Mouse (Mus musculus): ENCODE data around the gene Hoxd8. TPM values are rescaled to one million over a fixed set of nuclear protein-coding genes. Genes with fewer than 3 reads are reported as not detected.
A peak's percentile ranks its signal among the peaks of the same experiment; 100 is the strongest.

The Hoxd8 gene
- polyA plus RNA-seq, 1 experiment from 2014 or later: 2.6 TPM

- Histone ChIP-seq H3K27me3 (peaks cover 94% of the 10 kb centered on the region), H3K4me3 (peak overlapping the region; percentile 20), H3K4me1 (no peaks in the 10 kb centered on the region), H3K4me2 (replicated peaks) (peak overlapping the region; percentile 40), H3K27ac (no peak overlapping the region), H3K9me3 (no peaks in the 10 kb centered on the region), H3K36me3 (no peaks in the 10 kb centered on the region), H3K9ac (no peak overlapping the region; the same call in 1 of the 2 replicates)
- ATAC-seq (ENCODE audit: insufficient number of reproducible peaks, insufficient read depth, low FRiP score, low TSS enrichment): no peak
- under 1% methylated on average over 42 of the region's 43 CpGs for WGBS
These were observed 22.7 kb downstream of the Hoxd8 start for GRCm38 (mm10) chr2:74726973-74727639.

DNA sequence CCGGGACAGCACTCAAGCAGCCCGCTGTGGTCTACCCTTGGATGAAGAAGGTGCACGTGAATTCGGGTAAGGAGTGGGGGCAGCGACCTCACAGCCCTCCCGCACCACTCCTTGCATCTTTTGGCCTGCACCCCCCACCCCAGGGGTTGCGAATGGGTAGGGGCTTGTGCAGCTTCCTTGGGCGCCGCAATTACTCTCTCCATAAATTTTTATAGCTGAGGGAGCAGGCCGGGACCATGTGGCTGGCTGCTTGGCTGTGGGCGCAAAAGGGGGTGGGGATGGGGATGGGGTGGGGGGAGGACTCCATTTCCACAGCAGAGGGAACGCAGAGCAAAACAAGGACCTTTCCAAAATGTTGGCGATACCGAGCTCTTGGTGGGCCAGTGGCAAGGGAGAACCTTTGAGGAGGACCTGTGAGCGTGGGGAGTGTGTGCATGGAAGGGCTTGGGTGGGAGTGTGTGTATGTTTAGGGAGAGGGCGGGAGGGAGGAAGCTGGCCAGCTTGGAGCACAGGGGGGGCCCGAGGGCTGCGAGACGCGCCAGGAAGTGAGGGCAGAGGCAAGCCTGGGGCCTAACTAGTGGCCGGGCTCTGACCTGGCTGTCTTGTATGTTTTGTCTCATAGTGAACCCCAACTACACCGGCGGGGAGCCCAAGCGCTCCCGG, 23.4 kb downstream of the Hoxd8 start:
- Histone ChIP-seq H3K27me3 (peaks cover 95% of the 10 kb centered on the region), H3K4me1 (no peaks in the 10 kb centered on the region), H3K27ac (no peak overlapping the region), H3K36me3 (no peaks in the 10 kb centered on the region), H3K4me2 (replicated peaks) (peak overlapping the region; percentile 40), H3K9me3 (no peaks in the 10 kb centered on the region), H3K9ac (no peak overlapping the region; the same call in 1 of the 2 replicates), H3K4me3 (peak overlapping the region; percentile 20)
- no peak for ATAC-seq (ENCODE audit: insufficient number of reproducible peaks, insufficient read depth, low FRiP score, low TSS enrichment)
- 1% methylated on average over 25 of the region's 25 CpGs for WGBS

GRCm38 (mm10) chr2:74728303-74728680, 23.9 kb downstream of the Hoxd8 start:
- no peaks in the 10 kb centered on the region for H3K9me3 ChIP-seq
- H3K27me3 ChIP-seq: peaks cover 95% of the 10 kb centered on the region
- H3K36me3 ChIP-seq: no peaks in the 10 kb centered on the region
- no peak for ATAC-seq (ENCODE audit: insufficient number of reproducible peaks, insufficient read depth, low FRiP score, low TSS enrichment)
- H3K9ac ChIP-seq: no peak overlapping the region
- no peak overlapping the region for H3K27ac ChIP-seq
- 2% methylated on average over 13 of the region's 13 CpGs for WGBS
- H3K4me2 ChIP-seq (replicated peaks): no peak overlapping the region
- no peaks in the 10 kb centered on the region for H3K4me1 ChIP-seq
- H3K4me3 ChIP-seq: 0 out of 2 replicates have a peak overlapping the region, but pooled peaks have one; percentile 20

GRCm38 (mm10) chr2:74730331-74730730, 25.9 kb downstream of the Hoxd8 start:
- H3K9me3 ChIP-seq: no peaks in the 10 kb centered on the region
- no peak overlapping the region for H3K4me2 ChIP-seq (replicated peaks)
- ATAC-seq (ENCODE audit: insufficient number of reproducible peaks, insufficient read depth, low FRiP score, low TSS enrichment): no peak
- H3K36me3 ChIP-seq: no peaks in the 10 kb centered on the region
- H3K9ac ChIP-seq: no peak overlapping the region
- H3K27me3 ChIP-seq: peaks cover 92% of the 10 kb centered on the region
- no peak overlapping the region for H3K4me3 ChIP-seq
- no peaks in the 10 kb centered on the region for H3K4me1 ChIP-seq
- 5% methylated on average over 8 of the region's 8 CpGs for WGBS
- no peak overlapping the region for H3K27ac ChIP-seq

GRCm38 (mm10) chr2:74731055-74731454, 26.6 kb downstream of the Hoxd8 start:
- Histone ChIP-seq H3K9me3 (no peaks in the 10 kb centered on the region), H3K36me3 (no peaks in the 10 kb centered on the region), H3K9ac (no peak overlapping the region), H3K4me1 (no peaks in the 10 kb centered on the region), H3K27ac (no peak overlapping the region), H3K4me3 (no peak overlapping the region), H3K4me2 (replicated peaks) (no peak overlapping the region), H3K27me3 (peaks cover 93% of the 10 kb centered on the region)
- no peak for ATAC-seq (ENCODE audit: insufficient number of reproducible peaks, insufficient read depth, low FRiP score, low TSS enrichment)

DNA sequence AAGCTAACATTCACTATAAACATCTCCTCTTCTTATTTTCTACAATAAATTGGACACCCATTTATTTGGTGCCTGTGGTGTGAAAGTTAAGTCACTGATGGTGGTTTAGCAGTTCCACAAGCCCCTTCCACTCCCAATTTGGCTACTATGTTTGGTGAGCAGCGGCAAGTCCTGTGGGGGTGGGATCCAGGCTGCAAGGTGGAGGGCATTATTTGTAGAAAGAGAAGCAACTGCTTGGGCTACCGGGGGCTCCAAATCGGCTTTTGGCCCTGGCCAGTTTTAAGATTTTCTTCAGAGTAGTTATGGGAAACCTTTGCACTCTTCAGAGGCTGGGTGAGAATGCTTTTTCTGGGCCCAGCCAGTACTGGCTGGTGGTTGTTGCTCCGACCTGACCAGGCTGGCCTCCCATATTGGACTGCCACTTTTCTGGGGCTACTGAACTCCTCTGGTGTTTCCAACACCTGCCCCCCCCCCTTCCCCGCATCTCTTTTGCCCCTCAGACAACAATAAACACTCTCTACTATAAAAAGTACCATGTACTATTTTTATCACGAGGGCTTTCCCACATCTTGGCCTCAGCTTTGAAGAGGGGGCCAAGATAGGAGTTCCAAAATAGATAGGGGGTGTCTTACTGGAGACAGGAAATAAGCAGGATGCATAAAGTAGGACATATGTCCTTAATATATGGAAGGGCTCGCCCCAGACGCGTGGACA, 27.5 kb downstream of the Hoxd8 start:
- Histone ChIP-seq H3K9ac (no peak overlapping the region), H3K27ac (no peak overlapping the region), H3K4me2 (replicated peaks) (no peak overlapping the region), H3K4me3 (no peak overlapping the region), H3K27me3 (peaks cover 93% of the 10 kb centered on the region), H3K4me1 (no peaks in the 10 kb centered on the region), H3K36me3 (no peaks in the 10 kb centered on the region), H3K9me3 (no peaks in the 10 kb centered on the region)
- 1% methylated on average over 9 of the region's 9 CpGs for WGBS
- ATAC-seq (ENCODE audit: insufficient number of reproducible peaks, insufficient read depth, low FRiP score, low TSS enrichment): no peak

DNA sequence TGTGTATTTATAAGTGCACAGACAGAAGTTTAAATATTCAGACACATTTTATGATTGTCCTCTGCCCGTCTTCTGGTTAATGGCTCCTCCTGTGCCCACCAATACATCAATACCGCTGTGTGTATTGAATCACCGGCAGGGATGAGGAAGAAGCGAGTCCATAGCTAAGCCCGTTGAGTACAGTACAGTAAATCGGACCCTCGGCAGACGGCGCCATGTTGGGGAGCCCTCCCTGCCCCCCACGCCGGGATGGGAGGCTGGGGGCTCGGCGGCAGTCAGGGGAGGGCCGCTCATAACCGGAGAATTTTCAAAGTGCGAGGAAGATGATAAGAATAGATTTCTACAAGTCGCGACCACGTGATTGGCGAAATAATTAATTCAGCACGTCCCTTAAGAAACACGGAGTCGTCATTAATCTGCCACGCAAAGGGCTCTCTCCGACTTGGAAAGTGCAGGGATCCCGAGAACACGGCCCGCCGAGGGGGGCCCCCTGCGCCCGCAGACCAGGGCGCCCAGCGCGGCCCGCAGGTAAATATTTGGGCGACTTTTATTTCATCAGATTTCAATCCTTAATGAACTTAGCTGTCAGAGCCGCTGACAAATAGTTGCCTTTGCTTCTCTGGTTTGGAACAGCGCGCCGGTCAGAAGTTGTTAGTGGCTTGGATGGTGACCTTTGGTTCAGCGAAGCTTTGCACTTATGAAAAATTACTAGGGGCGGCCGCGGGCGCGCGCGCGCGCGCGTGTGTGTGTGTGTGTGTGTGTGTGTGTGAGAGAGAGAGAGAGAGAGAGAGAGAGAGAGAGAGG, 28.3 kb downstream of the Hoxd8 start:
- no peak for ATAC-seq (ENCODE audit: insufficient number of reproducible peaks, insufficient read depth, low FRiP score, low TSS enrichment)
- Histone ChIP-seq H3K9ac (no peak overlapping the region), H3K4me2 (replicated peaks) (no peak overlapping the region), H3K27me3 (peaks cover 93% of the 10 kb centered on the region), H3K4me3 (no peak overlapping the region), H3K9me3 (no peaks in the 10 kb centered on the region), H3K27ac (no peak overlapping the region), H3K4me1 (no peaks in the 10 kb centered on the region), H3K36me3 (no peaks in the 10 kb centered on the region)
- WGBS: under 1% methylated on average over 52 of the region's 52 CpGs

- H3K27me3 ChIP-seq: peaks cover 93% of the 10 kb centered on the region
- no peak for ATAC-seq (ENCODE audit: insufficient number of reproducible peaks, insufficient read depth, low FRiP score, low TSS enrichment)
- no peaks in the 10 kb centered on the region for H3K4me1 ChIP-seq
- H3K27ac ChIP-seq: no peak overlapping the region
- no peak overlapping the region for H3K9ac ChIP-seq
- H3K4me3 ChIP-seq: no peak overlapping the region
- no peaks in the 10 kb centered on the region for H3K36me3 ChIP-seq
- 0% methylated on average over 14 of the region's 16 CpGs for WGBS
- no peak overlapping the region for H3K4me2 ChIP-seq (replicated peaks)
- H3K9me3 ChIP-seq: no peaks in the 10 kb centered on the region
These were observed 28.9 kb downstream of the Hoxd8 start for GRCm38 (mm10) chr2:74733317-74733661.

- Histone ChIP-seq H3K4me3 (no peak overlapping the region), H3K27ac (no peak overlapping the region), H3K36me3 (no peaks in the 10 kb centered on the region), H3K9me3 (no peaks in the 10 kb centered on the region), H3K4me1 (no peaks in the 10 kb centered on the region), H3K27me3 (peaks cover 93% of the 10 kb centered on the region), H3K9ac (no peak overlapping the region), H3K4me2 (replicated peaks) (no peak overlapping the region)
- no peak for ATAC-seq (ENCODE audit: insufficient number of reproducible peaks, insufficient read depth, low FRiP score, low TSS enrichment)
- WGBS: 1% methylated on average over 6 of the region's 6 CpGs
These were observed 29.4 kb downstream of the Hoxd8 start for GRCm38 (mm10) chr2:74733765-74734164.

DNA sequence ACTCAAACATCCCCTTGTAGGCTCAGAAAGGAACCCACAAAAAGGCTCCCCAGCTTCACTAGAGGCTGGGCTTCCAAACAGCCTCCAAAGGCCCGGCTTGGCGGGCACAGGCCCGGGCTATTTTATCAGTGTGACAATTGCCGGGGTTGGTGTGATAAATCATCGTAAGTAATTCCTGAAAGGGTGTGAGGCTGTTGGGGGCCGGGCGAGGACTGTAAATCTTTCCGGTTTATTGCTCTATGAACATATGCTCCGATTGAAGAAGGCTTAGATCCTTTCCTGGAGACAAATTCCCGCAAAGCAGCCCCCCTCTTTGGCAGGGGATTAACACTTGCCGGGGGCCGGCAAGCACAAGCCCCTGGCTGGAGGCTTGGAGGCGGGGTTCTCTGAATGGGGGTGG, 30.0 kb downstream of the Hoxd8 start:
- H3K4me2 ChIP-seq (replicated peaks): no peak overlapping the region
- H3K4me3 ChIP-seq: no peak overlapping the region
- 3% methylated on average over 13 of the region's 13 CpGs for WGBS
- H3K4me1 ChIP-seq: no peaks in the 10 kb centered on the region
- H3K27me3 ChIP-seq: peaks cover 95% of the 10 kb centered on the region
- no peaks in the 10 kb centered on the region for H3K36me3 ChIP-seq
- no peak for ATAC-seq (ENCODE audit: insufficient number of reproducible peaks, insufficient read depth, low FRiP score, low TSS enrichment)
- no peak overlapping the region for H3K27ac ChIP-seq
- H3K9ac ChIP-seq: no peak overlapping the region
- H3K9me3 ChIP-seq: no peaks in the 10 kb centered on the region

GRCm38 (mm10) chr2:74734996-74735811, 30.8 kb downstream of the Hoxd8 start:
- H3K9ac ChIP-seq: no peak overlapping the region
- H3K27ac ChIP-seq: no peak overlapping the region
- H3K4me2 ChIP-seq (replicated peaks): no peak overlapping the region
- no peaks in the 10 kb centered on the region for H3K36me3 ChIP-seq
- no peaks in the 10 kb centered on the region for H3K9me3 ChIP-seq
- H3K27me3 ChIP-seq: peaks cover 96% of the 10 kb centered on the region
- 1% methylated on average over 27 of the region's 27 CpGs for WGBS
- H3K4me3 ChIP-seq: no peak overlapping the region; the same call in 1 of the 2 replicates
- no peaks in the 10 kb centered on the region for H3K4me1 ChIP-seq
- no peak for ATAC-seq (ENCODE audit: insufficient number of reproducible peaks, insufficient read depth, low FRiP score, low TSS enrichment)
